9 mouse cellular contexts compared by ENCODE assay signal in genomic region chr7:4427161-4427912, GRCm38 (mm10). TPM values are rescaled to one million over a fixed set of nuclear protein-coding genes. Genes with fewer than 3 reads are reported as not detected.
A peak's percentile ranks its signal among the peaks of the same experiment; 100 is the strongest.
DNase-seq lines count a peak whose midpoint lies in the region; ATAC-seq lines count a peak whose summit lies in the region.
"Had no signal": no experiment of that assay in that cellular context is flagged by ENCODE, and none has a peak within 500 bp of the region (broad histone marks: within the 10 kb centered on the region; RNA-seq: fewer than 3 reads in every experiment).

No protein-coding gene starts in this region.

- no peak overlapping the region for H3K4me2 ChIP-seq in heart, embryonic 12.5 days
- H3K4me2 ChIP-seq in kidney, embryonic 16.5 days (replicated peaks; ENCODE audit: low read depth, low read length): no peak overlapping the region

- WGBS in heart, embryonic 12.5 days: 67% methylated on average over 7 of the region's 7 CpGs
- WGBS in kidney, embryonic 16.5 days: 66% methylated on average over 7 of the region's 7 CpGs

- no peaks in the 10 kb centered on the region for H3K4me1 ChIP-seq in heart, embryonic 12.5 days (replicated peaks)
- H3K4me1 ChIP-seq in kidney, embryonic 16.5 days (ENCODE audit: insufficient read depth, low read length): no peaks in the 10 kb centered on the region

- peaks cover 79% of the 10 kb centered on the region for H3K36me3 ChIP-seq in heart, embryonic 12.5 days
- H3K36me3 ChIP-seq in kidney, embryonic 16.5 days (ENCODE audit: insufficient read depth, low read length): peaks cover 54% of the 10 kb centered on the region
- H3K36me3 ChIP-seq in splenic B cell, adult 2 months (ENCODE audit: control insufficient read depth, insufficient read depth, low read length, poor library complexity, severe bottlenecking): no peaks in the 10 kb centered on the region; the same call in 1 of the 2 replicates

- ATAC-seq in heart, embryonic 12.5 days (ENCODE audit: insufficient number of reproducible peaks, low FRiP score): peak; percentile 84
- peak; percentile 94 for ATAC-seq in kidney, embryonic 16.5 days (ENCODE audit: low FRiP score, low TSS enrichment)

- no peak overlapping the region for H3K9ac ChIP-seq in heart, embryonic 12.5 days
- H3K9ac ChIP-seq in kidney, embryonic 16.5 days (replicated peaks; ENCODE audit: low read length): no peak overlapping the region

- H3K4me3 ChIP-seq in heart, embryonic 12.5 days: no peak overlapping the region
- H3K4me3 ChIP-seq in kidney, embryonic 16.5 days (ENCODE audit: low read length): no peak overlapping the region
- H3K4me3 ChIP-seq: erythroblast, embryonic 14.5 days had no signal

- no peak overlapping the region for H3K27ac ChIP-seq in heart, embryonic 12.5 days (ENCODE audit: poor library complexity, severe bottlenecking)
- no peak overlapping the region for H3K27ac ChIP-seq in kidney, embryonic 16.5 days (ENCODE audit: low read length)

- H3K27me3 ChIP-seq in heart, embryonic 12.5 days (replicated peaks): no peaks in the 10 kb centered on the region
- H3K27me3 ChIP-seq in kidney, embryonic 16.5 days (ENCODE audit: insufficient read depth, low read length): no peaks in the 10 kb centered on the region
- H3K27me3 ChIP-seq in splenic B cell, adult 2 months (ENCODE audit: control insufficient read depth, insufficient read depth, low read length, poor library complexity, severe bottlenecking): no peaks in the 10 kb centered on the region

- no peaks in the 10 kb centered on the region for H3K9me3 ChIP-seq in heart, embryonic 12.5 days (replicated peaks)
- peaks cover 5% of the 10 kb centered on the region; the same call in 1 of the 2 replicates for H3K9me3 ChIP-seq in kidney, embryonic 16.5 days (ENCODE audit: low read length)

- DNase-seq in CD4-positive, CD25-positive, alpha-beta regulatory T cell, adult 2 months (ENCODE audit: low read depth, low spot score): peak; percentile 95
- DNase-seq in brain, embryonic 18.5 days (ENCODE audit: low read depth, low spot score): peak; percentile 77
- DNase-seq in fat pad, adult 2 months (ENCODE audit: extremely low read depth, low read depth, low spot score): peak; percentile 69
- peak; percentile 82 for DNase-seq in liver
- peak; percentile 96 for DNase-seq in naive thymus-derived CD4-positive, alpha-beta T cell, adult 2 months (ENCODE audit: low read depth)
- DNase-seq in splenic B cell, adult 2 months (ENCODE audit: low read depth, low spot score): peak; percentile 96

RNA-seq across cellular contexts. Expression of gene Rdh13, which starts 18.1 kb away (rescaled TPM):
- 27.5 and 27.6 TPM in 2 replicates for polyA plus RNA-seq in heart, embryonic 12.5 days (2016; fragmentation: Nextera tagmentation; extraction: Ambion mirVana)
- polyA plus RNA-seq in kidney, embryonic 16.5 days (2015; fragmentation: Nextera tagmentation; extraction: Ambion mirVana): 34.4 and 34.5 TPM in 2 replicates

RNA-seq across cellular contexts. Expression of gene Gp6, which starts 29.8 kb away (rescaled TPM):
- polyA plus RNA-seq in heart, embryonic 12.5 days (2016; fragmentation: Nextera tagmentation; extraction: Ambion mirVana): 0.47 and 1.3 TPM in 2 replicates
- polyA plus RNA-seq in kidney, embryonic 16.5 days (2015; fragmentation: Nextera tagmentation; extraction: Ambion mirVana): 0.39 TPM in 1 of 2 replicates, not detected in the other

RNA-seq across cellular contexts. Expression of gene Eps8l1, which starts 33.1 kb away (rescaled TPM):
- polyA plus RNA-seq in heart, embryonic 12.5 days (2016; fragmentation: Nextera tagmentation; extraction: Ambion mirVana): 3.0 and 4.1 TPM in 2 replicates
- 8.8 and 10.1 TPM in 2 replicates for polyA plus RNA-seq in kidney, embryonic 16.5 days (2015; fragmentation: Nextera tagmentation; extraction: Ambion mirVana)
- polyA plus RNA-seq: erythroblast, embryonic 14.5 days had no signal
